Mouse (Mus musculus) frontal cortex, postnatal 36 days (tissue): ENCODE data around the gene Spint3.
A peak's percentile ranks its signal among the peaks of the same experiment; 100 is the strongest.
"Not testable (repeated sequence)": the region's sequence is repeated elsewhere in the genome, so short reads cannot be mapped to it uniquely, and the experiment has no call there.

ENCODE experiments used
- DNase-seq, 2 experiments: peaks; one replicate each; pipeline ENCODE4 v3.0.0; 2022; ENCODE audit warnings: low spot score in 2 of 2

Spint3 gene

DNA sequence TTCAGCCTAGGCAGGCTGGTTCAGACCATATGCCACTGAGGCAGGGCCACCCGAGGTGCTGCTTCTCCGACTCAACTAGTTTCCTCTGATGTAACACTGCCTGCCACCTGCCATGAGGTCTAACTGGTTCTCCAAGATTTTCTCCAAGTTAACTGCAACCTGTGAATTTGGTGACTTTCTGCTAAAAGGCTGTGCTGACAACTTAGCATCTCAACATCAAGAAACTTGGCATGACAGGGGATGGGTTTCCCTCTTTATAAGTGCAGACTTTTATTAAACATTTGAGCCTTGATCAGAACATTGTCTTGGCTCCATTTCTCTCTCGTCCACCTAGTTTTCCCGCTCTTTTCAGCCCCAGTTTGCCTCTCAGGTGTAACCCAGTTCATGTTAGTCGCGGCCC, at the start of gene Spint3:
Gene Spint3 (minus strand): TSS at position 101 of the 400 bp plus-strand sequence.
- DNase-seq: not testable (repeated sequence)

DNA sequence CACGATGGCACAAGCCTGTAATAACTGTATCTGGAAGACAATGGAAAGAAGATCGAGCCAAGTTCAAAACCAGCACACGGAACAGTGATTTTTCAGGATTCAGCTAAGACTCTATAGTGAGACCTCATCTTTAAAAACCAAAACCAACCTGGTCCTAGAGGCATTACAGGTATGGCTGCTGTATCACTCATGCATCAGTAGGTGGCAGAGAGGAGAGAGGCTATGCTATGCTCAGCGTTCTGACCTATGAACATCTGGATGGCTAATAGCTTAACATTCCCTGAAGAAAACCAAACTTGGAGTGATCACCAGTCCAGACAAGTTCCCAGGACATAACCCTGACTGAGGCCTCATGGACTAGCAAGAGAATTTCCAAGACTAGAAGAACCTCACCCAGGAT, 48.5 kb upstream of the Spint3 start:
- DNase-seq: no peak

- no peak for DNase-seq
Observed at GRCm38 (mm10) chr2:164619050-164619449, 45.8 kb upstream of the Spint3 start.

GRCm38 (mm10) chr2:164615386-164615785, 42.1 kb upstream of the Spint3 start:
- no peak for DNase-seq

DNA sequence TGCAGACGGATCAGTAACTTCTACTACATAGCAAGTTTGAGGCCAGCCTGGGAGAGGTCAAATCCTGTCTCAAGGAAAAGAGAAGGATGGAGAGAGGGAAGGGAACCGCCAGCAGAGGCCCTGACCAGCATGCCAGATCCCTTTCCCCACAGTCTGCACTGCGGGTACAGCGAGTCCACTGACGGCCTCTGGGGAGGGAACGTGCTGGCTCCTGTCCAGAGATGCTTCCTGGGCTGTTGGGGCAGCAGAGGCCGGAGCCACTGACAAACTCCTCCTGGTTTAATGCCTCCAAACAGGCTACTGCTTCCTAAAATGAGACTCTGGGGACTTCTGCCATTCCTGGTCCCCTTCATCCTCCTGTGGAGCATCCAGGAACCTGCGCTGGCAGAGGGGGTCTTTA, 40.2 kb upstream of the Spint3 start, which contains the start of the genes Wfdc6b and Wfdc8:
Gene Wfdc6b (plus strand): TSS at position 52 of the 400 bp plus-strand sequence.
Gene Wfdc8 (minus strand): TSS at position 156 of the 400 bp plus-strand sequence.
- DNase-seq: not testable (repeated sequence)

- no peak for DNase-seq
Observed at GRCm38 (mm10) chr2:164608781-164609180, 35.5 kb upstream of the Spint3 start.

- DNase-seq: peak in 1 of 2 experiments; percentile 6
Observed at GRCm38 (mm10) chr2:164604411-164604810, 31.2 kb upstream of the Spint3 start.

- DNase-seq: no peak
Observed at GRCm38 (mm10) chr2:164603482-164603881, 30.2 kb upstream of the Spint3 start.

GRCm38 (mm10) chr2:164600179-164600578, 26.9 kb upstream of the Spint3 start:
- no peak for DNase-seq

GRCm38 (mm10) chr2:164593494-164593893, 20.2 kb upstream of the Spint3 start, which contains the start of gene Eppin:
TSS of gene Eppin (minus strand) at chr2:164593594.
- no peak for DNase-seq

GRCm38 (mm10) chr2:164592014-164592413, 18.8 kb upstream of the Spint3 start:
- peak; percentile 6 to 37 for DNase-seq

DNA sequence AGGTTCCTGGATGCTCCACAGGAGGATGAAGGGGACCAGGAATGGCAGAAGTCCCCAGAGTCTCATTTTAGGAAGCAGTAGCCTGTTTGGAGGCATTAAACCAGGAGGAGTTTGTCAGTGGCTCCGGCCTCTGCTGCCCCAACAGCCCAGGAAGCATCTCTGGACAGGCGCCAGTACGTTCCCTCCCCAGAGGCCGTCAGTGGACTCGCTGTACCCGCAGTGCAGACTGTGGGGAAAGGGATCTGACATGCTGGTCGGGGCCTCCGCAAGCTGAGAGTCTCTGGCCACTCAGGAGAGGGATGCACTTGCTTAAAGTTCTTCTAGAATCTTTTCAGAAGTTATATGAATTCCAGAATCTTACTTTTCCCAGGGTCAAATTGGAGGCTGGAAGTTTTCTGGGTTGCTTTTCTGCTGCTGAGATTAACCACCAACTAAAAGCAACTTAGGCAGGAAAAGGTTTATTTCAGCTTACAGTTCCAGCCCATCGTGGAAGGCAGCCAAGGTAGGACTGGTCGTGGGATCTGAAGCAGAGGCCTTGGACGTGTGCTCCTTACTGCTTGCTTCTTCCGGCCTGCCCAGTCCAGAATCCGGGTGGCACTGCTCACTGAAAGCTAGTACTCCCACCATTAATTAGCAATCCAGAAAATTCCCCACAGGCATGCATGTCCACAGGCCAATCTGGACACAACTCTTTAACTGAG, 11.9 kb upstream of the Spint3 start, which contains the start of gene Wfdc6a:
Gene Wfdc6a (minus strand): TSS at position 423 of the 701 bp plus-strand sequence.
- not testable (repeated sequence) for DNase-seq

DNA sequence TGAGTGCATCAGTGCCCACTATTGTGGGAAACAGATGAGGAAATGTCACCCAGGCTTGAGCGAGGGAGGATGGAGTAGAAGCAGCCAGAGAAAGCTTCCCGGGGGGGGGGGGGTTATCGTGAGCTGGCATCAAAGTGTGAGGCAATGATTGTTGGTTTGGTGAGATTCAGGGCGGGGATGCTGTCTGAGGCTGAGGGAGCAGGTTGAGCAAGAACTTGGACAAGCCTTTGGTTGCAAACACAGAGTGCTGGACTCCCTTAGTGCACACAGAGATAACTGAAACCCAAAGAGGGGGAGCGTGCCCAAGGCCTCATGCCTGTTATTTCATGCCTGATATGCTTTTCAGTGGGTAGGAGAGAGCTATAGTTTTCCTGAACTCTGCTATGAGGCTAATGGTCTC, 5.8 kb downstream of the Spint3 start:
- DNase-seq: no peak

GRCm38 (mm10) chr2:164566997-164567396, 6.3 kb downstream of the Spint3 start:
- DNase-seq: no peak

DNA sequence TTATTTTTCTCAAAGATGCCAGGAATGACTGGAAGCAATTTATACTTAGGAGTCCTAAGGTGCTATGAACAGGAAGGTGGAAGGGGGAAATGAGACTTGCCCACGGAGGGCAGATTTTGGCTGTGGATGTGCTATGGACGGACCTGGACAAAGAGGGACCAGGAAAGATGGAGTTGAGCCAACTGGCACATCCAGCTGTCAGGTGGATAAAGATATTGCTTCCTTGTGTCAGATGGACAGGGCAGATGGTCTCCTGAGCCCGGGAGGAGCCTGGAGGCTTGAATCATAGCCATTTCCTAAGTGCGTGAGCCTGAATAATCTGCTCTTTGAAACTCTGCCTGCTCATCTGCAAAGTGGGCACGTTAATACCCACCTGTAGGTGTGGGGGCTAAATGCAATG, 8.9 kb downstream of the Spint3 start:
- no peak for DNase-seq

GRCm38 (mm10) chr2:164563339-164564038, 9.8 kb downstream of the Spint3 start:
- DNase-seq: peak; percentile 31 to 49

- no peak for DNase-seq
Observed at GRCm38 (mm10) chr2:164562391-164563188, 10.7 kb downstream of the Spint3 start, which contains the start of gene Wfdc2. TSS of gene Wfdc2 (plus strand) at chr2:164562413.

GRCm38 (mm10) chr2:164560106-164560505, 13.2 kb downstream of the Spint3 start:
- DNase-seq: no peak

DNA sequence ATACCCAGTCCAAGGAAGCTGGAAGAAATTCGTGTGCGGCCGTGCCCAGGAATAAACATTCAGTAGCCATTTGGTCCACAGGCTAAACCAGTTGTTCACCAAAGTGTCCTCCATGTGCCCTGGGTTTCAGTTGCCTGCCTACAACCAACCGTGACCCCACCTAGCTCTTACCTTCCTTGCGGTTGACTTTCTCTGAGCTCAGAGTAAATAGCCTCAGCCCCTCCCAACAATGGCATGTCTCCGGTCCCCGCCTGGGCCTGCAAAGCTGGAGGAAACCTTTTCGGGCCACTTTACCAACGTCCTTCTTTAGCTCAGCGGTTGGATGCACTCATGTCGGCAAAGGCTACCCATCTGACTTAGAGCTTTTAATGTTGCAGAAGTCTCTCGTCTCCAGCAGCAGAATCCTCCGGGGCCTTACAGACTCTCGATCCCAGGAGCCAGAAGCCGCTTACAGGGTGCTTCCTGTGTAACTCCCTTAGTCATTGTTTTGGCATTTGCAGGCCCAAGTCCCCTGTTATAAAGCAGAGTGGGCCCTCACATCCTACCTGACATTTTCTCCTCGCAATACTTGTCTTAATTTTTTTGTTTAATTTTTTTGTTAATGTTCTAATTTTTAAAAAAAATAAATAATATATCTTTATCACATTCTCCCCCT, 14.1 kb downstream of the Spint3 start:
- no peak for DNase-seq

DNA sequence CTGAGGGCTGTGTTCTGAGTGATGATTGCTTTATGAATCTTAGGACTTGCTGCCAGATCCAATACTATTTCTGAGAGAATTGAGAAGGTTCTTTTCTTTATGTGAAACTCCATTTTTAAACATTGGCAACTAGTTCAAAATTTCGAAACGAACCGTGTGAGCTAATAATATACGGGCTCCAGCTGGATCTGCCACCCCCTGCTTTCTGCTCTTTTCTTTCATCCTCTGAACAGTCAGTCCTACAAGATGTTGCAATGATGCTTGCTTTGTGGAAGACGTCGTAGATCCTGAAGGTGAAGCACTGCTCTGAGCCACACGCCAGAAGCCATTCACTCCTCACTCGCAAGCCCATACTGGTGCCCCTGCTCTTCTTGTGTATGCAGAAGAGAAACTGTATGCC, 14.8 kb downstream of the Spint3 start:
- peak; percentile 31 to 68 for DNase-seq

DNA sequence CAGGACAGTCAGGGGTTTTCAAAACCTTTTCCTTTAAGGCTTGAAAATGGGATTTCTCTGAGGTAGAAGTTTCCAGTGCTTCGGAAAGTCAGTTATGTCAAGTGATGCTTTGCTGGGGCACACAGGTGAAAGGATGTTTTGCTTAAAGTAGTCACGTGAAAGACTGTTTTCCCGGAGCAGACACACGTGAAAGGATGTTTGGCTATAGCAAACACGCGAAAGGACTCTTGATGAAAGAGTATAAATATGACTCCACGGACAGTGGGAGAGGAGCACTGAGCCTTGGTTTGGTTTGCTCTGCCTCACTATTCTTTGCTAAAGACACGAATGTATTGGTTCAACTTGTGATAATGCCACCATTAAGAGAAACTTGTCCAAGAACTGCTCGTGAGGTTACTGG, 21.8 kb downstream of the Spint3 start:
- DNase-seq: no peak
